Mouse (Mus musculus): ENCODE measurements around the gene Dand5.

The Dand5 gene

DNA sequence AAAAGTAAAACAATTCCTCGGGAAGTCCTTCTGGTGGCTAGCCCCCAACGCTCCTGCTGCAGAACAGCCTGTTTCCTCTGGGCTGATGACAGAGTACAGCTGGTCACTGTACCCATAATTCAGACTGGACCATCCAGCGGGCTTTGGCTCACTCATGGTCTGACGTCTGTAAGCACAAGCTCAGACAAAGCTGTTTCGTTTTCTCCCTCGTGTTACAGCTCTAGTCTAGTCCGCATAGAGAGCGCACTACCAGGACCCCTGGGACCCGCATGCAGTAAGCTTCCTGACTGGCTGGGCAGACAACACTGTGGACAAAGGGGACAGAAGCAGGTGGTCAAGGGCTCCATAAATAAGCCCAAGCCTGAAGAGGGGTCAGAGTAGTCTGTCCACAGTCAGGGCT is 56.2 kb downstream of the Dand5 start:
- DNase-seq: peak; percentile 53

DNA sequence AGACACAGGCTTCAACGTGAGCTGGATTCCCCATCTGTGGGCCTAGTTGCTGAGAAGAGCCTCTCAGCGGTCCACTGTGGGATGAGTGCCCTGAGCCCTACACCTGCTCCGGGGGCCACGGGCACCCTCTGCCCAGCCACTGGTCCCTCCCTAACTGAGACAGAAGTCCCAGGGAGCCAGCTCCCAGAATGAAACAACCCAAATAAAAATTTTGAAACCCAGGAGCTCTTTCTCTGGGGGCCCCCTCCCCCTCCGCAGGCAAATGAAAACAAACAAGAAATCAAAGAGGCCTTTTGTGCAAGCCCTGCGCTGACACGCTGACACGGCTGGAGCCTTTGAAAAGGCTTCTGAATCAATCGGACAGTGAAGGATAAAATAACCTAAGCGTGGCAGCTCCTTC is 57.0 kb downstream of the Dand5 start:
- DNase-seq: no peak

Measured in lung, postnatal 36 days (tissue).